Mouse (Mus musculus): Measurements from ENCODE around the gene P2ry14. TPM values are rescaled to one million over a fixed set of nuclear protein-coding genes. Genes with fewer than 3 reads are reported as not detected.

The P2ry14 gene
- polyA plus RNA-seq, 1 experiment from 2014 or later, result 2.3 TPM

GRCm38 (mm10) chr3:59104462-59104861 lies 49.0 kb downstream of the P2ry14 start:
- no peak overlapping the region for H3K4me2 ChIP-seq (replicated peaks)
- no peak overlapping the region for H3K9ac ChIP-seq
- H3K27me3 ChIP-seq, result no peaks in the 10 kb centered on the region
- H3K4me3 ChIP-seq (replicated peaks), result no peak overlapping the region
- ATAC-seq (ENCODE audit: insufficient number of reproducible peaks, low FRiP score, low TSS enrichment, low read depth), result no peak
- H3K36me3 ChIP-seq, result no peaks in the 10 kb centered on the region
- H3K27ac ChIP-seq (replicated peaks), result no peak overlapping the region
- H3K4me1 ChIP-seq, result no peaks in the 10 kb centered on the region
- H3K9me3 ChIP-seq (replicated peaks), result no peaks in the 10 kb centered on the region
- 77% methylated on average over 4 of the region's 4 CpGs for WGBS

GRCm38 (mm10) chr3:59102146-59102545 lies 51.3 kb downstream of the P2ry14 start:
- no peaks in the 10 kb centered on the region for H3K36me3 ChIP-seq
- ATAC-seq (ENCODE audit: insufficient number of reproducible peaks, low FRiP score, low TSS enrichment, low read depth), result no peak
- no peak overlapping the region for H3K4me3 ChIP-seq (replicated peaks)
- WGBS, result 88% methylated on average over 2 of the region's 2 CpGs
- no peaks in the 10 kb centered on the region for H3K9me3 ChIP-seq (replicated peaks)
- H3K9ac ChIP-seq, result no peak overlapping the region
- no peaks in the 10 kb centered on the region for H3K4me1 ChIP-seq
- no peaks in the 10 kb centered on the region for H3K27me3 ChIP-seq
- no peak overlapping the region for H3K4me2 ChIP-seq (replicated peaks)
- no peak overlapping the region for H3K27ac ChIP-seq (replicated peaks)

GRCm38 (mm10) chr3:59101218-59101986 lies 52.0 kb downstream of the P2ry14 start, which contains the start of gene Gpr171:
Gene Gpr171, minus strand, starts transcription at chr3:59101821.
- no peak within 1 kb of the TSS for H3K27ac ChIP-seq (replicated peaks)
- no peak within 1 kb of the TSS for H3K9ac ChIP-seq
- no peaks in the 10 kb centered on the region for H3K4me1 ChIP-seq
- ATAC-seq (ENCODE audit: insufficient number of reproducible peaks, low FRiP score, low TSS enrichment, low read depth), result no peak
- 67% methylated on average over 6 of the region's 6 CpGs for WGBS
- no peak within 1 kb of the TSS for H3K4me3 ChIP-seq (replicated peaks)
- H3K4me2 ChIP-seq (replicated peaks), result no peak within 1 kb of the TSS
- H3K9me3 ChIP-seq (replicated peaks), result no peaks in the 10 kb centered on the region
- H3K27me3 ChIP-seq, result no peaks in the 10 kb centered on the region
- no peaks in the 10 kb centered on the region for H3K36me3 ChIP-seq

- 85% methylated on average over 10 of the region's 10 CpGs for WGBS
- ATAC-seq (ENCODE audit: insufficient number of reproducible peaks, low FRiP score, low TSS enrichment, low read depth), result no peak
- Histone ChIP-seq H3K4me3 (replicated peaks) (no peak overlapping the region), H3K36me3 (no peaks in the 10 kb centered on the region), H3K27ac (replicated peaks) (no peak overlapping the region), H3K4me2 (replicated peaks) (no peak overlapping the region), H3K4me1 (no peaks in the 10 kb centered on the region), H3K9me3 (replicated peaks) (no peaks in the 10 kb centered on the region), H3K9ac (no peak overlapping the region), H3K27me3 (no peaks in the 10 kb centered on the region)
These were observed 54.9 kb downstream of the P2ry14 start for GRCm38 (mm10) chr3:59098540-59098939.

- H3K36me3 ChIP-seq, result no peaks in the 10 kb centered on the region
- no peaks in the 10 kb centered on the region for H3K27me3 ChIP-seq
- 71% methylated on average over 6 of the region's 6 CpGs for whole genome bisulfite sequencing
- no peak overlapping the region for H3K27ac ChIP-seq (replicated peaks)
- no peak for ATAC-seq (ENCODE audit: insufficient number of reproducible peaks, low FRiP score, low TSS enrichment, low read depth)
- H3K4me1 ChIP-seq, result no peaks in the 10 kb centered on the region
- H3K9ac ChIP-seq, result no peak overlapping the region
- H3K4me3 ChIP-seq (replicated peaks), result no peak overlapping the region
- no peak overlapping the region for H3K4me2 ChIP-seq (replicated peaks)
- no peaks in the 10 kb centered on the region for H3K9me3 ChIP-seq (replicated peaks)
These were observed 56.0 kb downstream of the P2ry14 start for GRCm38 (mm10) chr3:59097421-59097820.

GRCm38 (mm10) chr3:59092702-59093101 lies 60.7 kb downstream of the P2ry14 start:
- no peaks in the 10 kb centered on the region for H3K36me3 ChIP-seq
- H3K27me3 ChIP-seq, result no peaks in the 10 kb centered on the region
- H3K4me2 ChIP-seq (replicated peaks), result no peak overlapping the region
- ATAC-seq (ENCODE audit: insufficient number of reproducible peaks, low FRiP score, low TSS enrichment, low read depth), result no peak
- no peaks in the 10 kb centered on the region for H3K4me1 ChIP-seq
- H3K9me3 ChIP-seq (replicated peaks), result no peaks in the 10 kb centered on the region
- no peak overlapping the region for H3K9ac ChIP-seq
- WGBS, result 67% methylated on average over 11 of the region's 11 CpGs
- no peak overlapping the region for H3K27ac ChIP-seq (replicated peaks)
- no peak overlapping the region for H3K4me3 ChIP-seq (replicated peaks)

- Histone ChIP-seq H3K4me2 (replicated peaks) (no peak overlapping the region), H3K36me3 (no peaks in the 10 kb centered on the region), H3K9me3 (replicated peaks) (no peaks in the 10 kb centered on the region), H3K27me3 (no peaks in the 10 kb centered on the region), H3K9ac (no peak overlapping the region), H3K27ac (replicated peaks) (no peak overlapping the region), H3K4me1 (0 out of 2 replicates have a peak, but pooled peaks cover 9% of the 10 kb centered on the region), H3K4me3 (replicated peaks) (no peak overlapping the region)
- WGBS, result 17% methylated on average over 7 of the region's 7 CpGs
- peak; percentile 65; the same call in 1 of the 2 replicates for ATAC-seq (ENCODE audit: insufficient number of reproducible peaks, low FRiP score, low TSS enrichment, low read depth)
These were observed 72.5 kb downstream of the P2ry14 start for GRCm38 (mm10) chr3:59080919-59081318.

GRCm38 (mm10) chr3:59080293-59080916 lies 73.0 kb downstream of the P2ry14 start:
- H3K9me3 ChIP-seq (replicated peaks), result no peaks in the 10 kb centered on the region
- 0 out of 2 replicates have a peak, but pooled peaks cover 9% of the 10 kb centered on the region for H3K4me1 ChIP-seq
- no peak overlapping the region for H3K27ac ChIP-seq (replicated peaks)
- no peaks in the 10 kb centered on the region for H3K27me3 ChIP-seq
- H3K9ac ChIP-seq, result no peak overlapping the region
- ATAC-seq (ENCODE audit: insufficient number of reproducible peaks, low FRiP score, low TSS enrichment, low read depth), result peak; percentile 67; the same call in 1 of the 2 replicates
- no peak overlapping the region for H3K4me3 ChIP-seq (replicated peaks)
- 23% methylated on average over 6 of the region's 6 CpGs for WGBS
- no peak overlapping the region for H3K4me2 ChIP-seq (replicated peaks)
- H3K36me3 ChIP-seq, result no peaks in the 10 kb centered on the region

GRCm38 (mm10) chr3:59079327-59079726 lies 74.1 kb downstream of the P2ry14 start:
- H3K27me3 ChIP-seq, result no peaks in the 10 kb centered on the region
- H3K4me3 ChIP-seq (replicated peaks), result no peak overlapping the region
- no peaks in the 10 kb centered on the region for H3K36me3 ChIP-seq
- H3K27ac ChIP-seq (replicated peaks), result no peak overlapping the region
- H3K9me3 ChIP-seq (replicated peaks), result no peaks in the 10 kb centered on the region
- 40% methylated on average over 4 of the region's 4 CpGs for WGBS
- no peak overlapping the region for H3K9ac ChIP-seq
- H3K4me1 ChIP-seq, result 0 out of 2 replicates have a peak, but pooled peaks cover 9% of the 10 kb centered on the region
- no peak for ATAC-seq (ENCODE audit: insufficient number of reproducible peaks, low FRiP score, low TSS enrichment, low read depth)
- H3K4me2 ChIP-seq (replicated peaks), result no peak overlapping the region

GRCm38 (mm10) chr3:59078585-59078984 lies 74.8 kb downstream of the P2ry14 start:
- 0 out of 2 replicates have a peak, but pooled peaks cover 9% of the 10 kb centered on the region for H3K4me1 ChIP-seq
- 57% methylated on average over 11 of the region's 11 CpGs for WGBS
- no peak for ATAC-seq (ENCODE audit: insufficient number of reproducible peaks, low FRiP score, low TSS enrichment, low read depth)
- no peak overlapping the region for H3K9ac ChIP-seq
- H3K9me3 ChIP-seq (replicated peaks), result no peaks in the 10 kb centered on the region
- H3K4me2 ChIP-seq (replicated peaks), result no peak overlapping the region
- H3K27ac ChIP-seq (replicated peaks), result no peak overlapping the region
- no peaks in the 10 kb centered on the region for H3K36me3 ChIP-seq
- H3K27me3 ChIP-seq, result no peaks in the 10 kb centered on the region
- H3K4me3 ChIP-seq (replicated peaks), result no peak overlapping the region

- Histone ChIP-seq H3K4me3 (replicated peaks) (no peak overlapping the region), H3K4me2 (replicated peaks) (no peak overlapping the region), H3K27ac (replicated peaks) (no peak overlapping the region), H3K36me3 (no peaks in the 10 kb centered on the region), H3K27me3 (no peaks in the 10 kb centered on the region), H3K9ac (no peak overlapping the region), H3K9me3 (replicated peaks) (no peaks in the 10 kb centered on the region), H3K4me1 (0 out of 2 replicates have a peak, but pooled peaks cover 9% of the 10 kb centered on the region)
- ATAC-seq (ENCODE audit: insufficient number of reproducible peaks, low FRiP score, low TSS enrichment, low read depth), result no peak
- WGBS, result 54% methylated on average over 4 of the region's 4 CpGs
These were observed 76.1 kb downstream of the P2ry14 start for GRCm38 (mm10) chr3:59077278-59077677.
